Mouse (Mus musculus) hindbrain, embryonic 16.5 days (tissue): Measurements from ENCODE around the gene Zfp704. TPM values are rescaled to one million over a fixed set of nuclear protein-coding genes. Genes with fewer than 3 reads are reported as not detected.
A peak's percentile ranks its signal among the peaks of the same experiment; 100 is the strongest.
"Not testable (repeated sequence)": the region's sequence is repeated elsewhere in the genome, so short reads cannot be mapped to it uniquely, and the experiment has no call there.

Experiments used
- ATAC-seq: fragments of 200-750 bp; cut with Nextera tagmentation; 2 replicates; pipeline ENCODE4 v1.8.0; 2017; ENCODE audit warnings: moderate TSS enrichment, moderate library complexity
- H3K27ac ChIP-seq: fragments of 300-500 bp; sonication (generic); 2 replicates; pipeline ENCODE4 v1.5.1; 2014; ENCODE audit warnings: low read depth, mild to moderate bottlenecking, control low read depth, low read length, moderate library complexity
- H3K27me3 ChIP-seq: fragments of 300-500 bp; sonication (generic); replicated peaks from 2 replicates; pipeline ENCODE4 v1.6.1; 2014; ENCODE audit warnings: low read length; ENCODE audit not compliant: control insufficient read depth, insufficient read depth
- H3K36me3 ChIP-seq: fragments of 300-500 bp; sonication (generic); 2 replicates; pipeline ENCODE4 v1.6.1; 2014; ENCODE audit warnings: mild to moderate bottlenecking, low read length, moderate library complexity, mixed read lengths; ENCODE audit not compliant: control insufficient read depth, insufficient read depth
- H3K4me1 ChIP-seq: fragments of 300-500 bp; sonication (generic); 2 replicates; pipeline ENCODE4 v1.6.1; 2014; ENCODE audit warnings: low read depth, low read length; ENCODE audit not compliant: control insufficient read depth, insufficient read depth
- H3K4me2 ChIP-seq: fragments of 300-500 bp; sonication (generic); 2 replicates; pipeline ENCODE4 v1.6.1; 2014; ENCODE audit warnings: mild to moderate bottlenecking, low read length, control low read depth, moderate library complexity
- H3K4me3 ChIP-seq: fragments of 300-500 bp; sonication (generic); 2 replicates; pipeline ENCODE4 v1.5.1; 2014; ENCODE audit warnings: mild to moderate bottlenecking, low read length, control low read depth, moderate library complexity
- H3K9ac ChIP-seq: fragments of 300-500 bp; sonication (generic); 2 replicates; pipeline ENCODE4 v1.6.1; 2014; ENCODE audit warnings: low read depth, mild to moderate bottlenecking, control low read depth, low read length, moderate library complexity
- H3K9me3 ChIP-seq: fragments of 300-500 bp; sonication (generic); 2 replicates; pipeline ENCODE4 v1.6.1; 2014; ENCODE audit warnings: mild to moderate bottlenecking, low read length, moderate library complexity; ENCODE audit not compliant: control insufficient read depth
- WGBS: fragments of 180-500 bp; shearing (Covaris S2); extraction: QIAGEN DNeasy Blood & Tissue Kit; methylation state at CpG from one replicate; pipeline ENCODE4 v1.1.7; 2014; 5-methylcytosine and 5-hydroxymethylcytosine counted together
- polyA plus RNA-seq: library from polyadenylated mRNA; unstranded; fragments of >200 nt; fragmentation: Nextera tagmentation; extraction: Ambion mirVana; gene quantifications from 2 replicates; pipeline ENCODE4 v1.2.1, GENCODE M21; 2015

Gene Zfp704
- polyA plus RNA-seq, 1 experiment from 2014 or later: 13.3 TPM

GRCm38 (mm10) chr3:9569706-9570105 is 40.2 kb downstream of the Zfp704 start:
- H3K27me3 ChIP-seq, H3K36me3 ChIP-seq, H3K4me3 ChIP-seq, H3K4me1 ChIP-seq, ATAC-seq, H3K27ac ChIP-seq, H3K9me3 ChIP-seq, H3K4me2 ChIP-seq, H3K9ac ChIP-seq: not testable (repeated sequence)
- 90% methylated on average over 4 of the region's 4 CpGs for WGBS

DNA sequence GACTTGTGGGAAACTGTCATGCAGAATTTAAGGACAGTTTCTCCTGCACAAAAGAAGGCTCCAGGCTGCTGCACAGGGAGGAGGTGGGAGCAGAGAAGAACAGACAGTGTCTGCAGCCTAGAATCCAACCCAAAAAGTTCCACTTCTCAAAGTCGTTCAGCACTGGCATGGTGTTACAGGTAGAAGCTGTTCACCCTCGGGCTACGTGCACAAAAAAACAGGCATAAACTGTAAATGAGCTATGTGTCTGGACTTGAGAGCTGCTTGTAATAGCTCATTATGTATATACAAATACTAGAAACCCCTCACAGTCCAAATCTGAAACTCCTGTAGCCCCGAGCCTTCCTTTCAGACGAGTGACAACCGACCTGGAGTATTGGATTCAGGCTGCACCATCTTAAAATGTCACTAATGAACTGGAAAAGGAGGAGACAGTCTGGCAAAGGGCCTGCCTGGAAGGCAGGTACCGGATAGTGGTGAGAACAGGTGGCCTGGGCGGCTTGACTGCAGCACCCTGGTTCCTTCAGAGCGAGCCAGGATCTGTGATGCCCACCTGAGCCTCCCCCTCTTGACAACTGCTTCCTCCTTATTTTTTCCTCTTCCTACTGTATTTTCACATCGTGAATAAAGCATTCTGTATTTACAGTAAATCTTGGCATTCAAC is 41.2 kb downstream of the Zfp704 start:
- no peak overlapping the region for H3K27ac ChIP-seq
- no peaks in the 10 kb centered on the region for H3K36me3 ChIP-seq
- 84% methylated on average over 10 of the region's 10 CpGs for WGBS
- H3K9ac ChIP-seq: peak overlapping the region; percentile 13; the same call in 1 of the 2 replicates
- no peak overlapping the region for H3K4me2 ChIP-seq
- H3K27me3 ChIP-seq: no peaks in the 10 kb centered on the region
- H3K9me3 ChIP-seq: no peaks in the 10 kb centered on the region
- H3K4me3 ChIP-seq: no peak overlapping the region
- H3K4me1 ChIP-seq: peaks cover 8% of the 10 kb centered on the region
- no peak for ATAC-seq

- 0 out of 2 replicates have a peak, but pooled peaks have one; percentile 30 for ATAC-seq
- H3K27ac ChIP-seq: no peak overlapping the region
- H3K9ac ChIP-seq: peak overlapping the region; percentile 13; the same call in 1 of the 2 replicates
- H3K4me1 ChIP-seq: peaks cover 6% of the 10 kb centered on the region
- WGBS: 58% methylated on average over 8 of the region's 8 CpGs
- H3K27me3 ChIP-seq: no peaks in the 10 kb centered on the region
- no peaks in the 10 kb centered on the region for H3K36me3 ChIP-seq
- no peak overlapping the region for H3K4me3 ChIP-seq
- no peak overlapping the region for H3K4me2 ChIP-seq
- no peaks in the 10 kb centered on the region for H3K9me3 ChIP-seq
Observed at GRCm38 (mm10) chr3:9567948-9568347, 41.9 kb downstream of the Zfp704 start.

- H3K4me1 ChIP-seq: peaks cover 6% of the 10 kb centered on the region
- H3K36me3 ChIP-seq: no peaks in the 10 kb centered on the region
- H3K9ac ChIP-seq: no peak overlapping the region
- H3K4me2 ChIP-seq: no peak overlapping the region
- no peak overlapping the region for H3K27ac ChIP-seq
- no peak overlapping the region for H3K4me3 ChIP-seq
- no peaks in the 10 kb centered on the region for H3K27me3 ChIP-seq
- WGBS: 86% methylated on average over 3 of the region's 3 CpGs
- no peak for ATAC-seq
- H3K9me3 ChIP-seq: no peaks in the 10 kb centered on the region
Observed at GRCm38 (mm10) chr3:9566831-9567230, 43.1 kb downstream of the Zfp704 start.

DNA sequence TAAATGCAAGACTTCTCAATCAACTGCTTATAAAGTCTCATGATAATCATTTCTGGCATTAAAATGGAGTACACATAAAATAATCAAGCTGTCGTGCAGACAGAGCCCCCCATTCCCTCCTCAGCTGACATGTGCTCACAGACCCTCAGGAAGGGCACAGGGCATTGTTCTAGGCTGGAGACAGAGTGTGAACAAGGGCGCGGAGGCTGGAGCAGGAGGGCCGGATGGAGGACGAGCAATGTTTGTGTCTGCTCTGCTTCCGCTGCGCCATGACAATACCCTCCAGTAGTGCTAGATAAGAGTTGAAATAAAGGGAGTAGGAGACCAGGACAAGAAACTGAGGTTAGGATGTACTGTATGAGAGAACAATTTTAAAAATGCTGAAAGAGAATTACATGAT is 46.3 kb downstream of the Zfp704 start:
- no peaks in the 10 kb centered on the region for H3K36me3 ChIP-seq
- no peaks in the 10 kb centered on the region for H3K9me3 ChIP-seq
- WGBS: 61% methylated on average over 7 of the region's 7 CpGs

DNA sequence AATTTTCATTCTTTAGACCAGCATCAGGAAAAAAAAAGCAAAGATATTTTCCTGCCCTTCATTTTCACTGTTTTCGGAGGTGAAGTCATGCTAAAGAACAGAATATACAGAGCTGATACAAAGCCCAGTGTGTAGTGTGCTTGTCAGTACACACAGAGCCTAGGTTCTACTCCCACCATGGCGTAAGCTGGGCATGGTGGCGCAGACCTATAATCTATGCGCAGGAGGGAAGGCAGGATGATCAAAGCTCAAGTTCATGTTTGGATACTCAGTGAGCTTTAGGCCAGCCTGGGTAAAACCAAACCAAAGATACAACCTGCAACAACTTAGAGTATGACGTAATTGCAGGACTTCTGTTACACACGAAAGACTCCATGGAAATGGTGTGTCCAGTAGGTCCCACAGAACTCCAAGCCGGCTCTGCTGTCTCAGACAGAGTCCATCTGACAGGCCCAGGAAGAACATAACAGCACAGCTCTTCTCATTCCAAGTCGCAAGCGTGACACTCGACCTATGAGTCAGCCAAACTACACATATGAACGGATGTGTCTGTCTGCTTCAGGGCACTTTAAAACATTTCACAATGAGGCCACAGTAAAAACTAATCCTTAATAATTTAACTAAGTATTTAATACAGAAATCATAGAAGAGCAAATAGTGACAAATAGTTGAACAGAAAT is 47.1 kb downstream of the Zfp704 start:
- 87% methylated on average over 11 of the region's 11 CpGs for WGBS
- no peak for ATAC-seq
- no peaks in the 10 kb centered on the region; the same call in 1 of the 2 replicates for H3K4me1 ChIP-seq

More for the DNA sequence above, 46.3 kb downstream of the Zfp704 start:
- H3K27ac ChIP-seq: no peak overlapping the region
- H3K9ac ChIP-seq: no peak overlapping the region
- no peak overlapping the region for H3K4me3 ChIP-seq
- ATAC-seq: no peak
- H3K4me2 ChIP-seq: no peak overlapping the region
- peaks cover 6% of the 10 kb centered on the region for H3K4me1 ChIP-seq
- no peaks in the 10 kb centered on the region for H3K27me3 ChIP-seq

GRCm38 (mm10) chr3:9557778-9558560 is 51.9 kb downstream of the Zfp704 start:
- 52% methylated on average over 6 of the region's 6 CpGs for WGBS

More for the DNA sequence above, 47.1 kb downstream of the Zfp704 start:
- no peaks in the 10 kb centered on the region for H3K9me3 ChIP-seq
- H3K27ac ChIP-seq: no peak overlapping the region
- H3K9ac ChIP-seq: no peak overlapping the region
- H3K36me3 ChIP-seq: no peaks in the 10 kb centered on the region
- H3K27me3 ChIP-seq: no peaks in the 10 kb centered on the region
- no peak overlapping the region for H3K4me3 ChIP-seq
- H3K4me2 ChIP-seq: no peak overlapping the region

DNA sequence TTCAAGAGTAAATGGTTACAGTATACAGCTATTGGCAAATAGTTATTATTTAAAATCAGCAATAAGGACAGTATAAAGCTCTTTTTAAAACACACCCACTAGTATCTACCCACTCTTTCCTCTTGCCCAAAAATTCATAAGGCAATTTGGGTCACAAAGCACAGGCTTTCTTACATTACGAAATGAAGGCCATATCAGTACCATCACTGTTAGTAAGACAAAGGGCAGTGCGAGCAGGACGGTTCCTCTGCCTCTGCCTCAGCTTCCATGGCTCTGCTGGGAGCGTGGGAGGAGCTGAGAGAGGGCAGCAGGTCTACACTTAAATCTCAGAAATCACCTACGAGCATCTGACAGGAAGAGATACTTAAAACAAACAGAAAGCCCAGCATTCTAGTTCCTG is 53.7 kb downstream of the Zfp704 start:
- Histone ChIP-seq H3K4me3 (no peak overlapping the region), H3K4me2 (no peak overlapping the region)
- whole genome bisulfite sequencing: 64% methylated on average over 5 of the region's 5 CpGs

More at GRCm38 (mm10) chr3:9557778-9558560, 51.9 kb downstream of the Zfp704 start:
- Histone ChIP-seq H3K4me3 (no peak overlapping the region), H3K9ac (no peak overlapping the region), H3K27ac (no peak overlapping the region), H3K4me1 (no peaks in the 10 kb centered on the region; the same call in 1 of the 2 replicates), H3K9me3 (no peaks in the 10 kb centered on the region), H3K36me3 (no peaks in the 10 kb centered on the region), H3K4me2 (no peak overlapping the region), H3K27me3 (no peaks in the 10 kb centered on the region)
- ATAC-seq: no peak

DNA sequence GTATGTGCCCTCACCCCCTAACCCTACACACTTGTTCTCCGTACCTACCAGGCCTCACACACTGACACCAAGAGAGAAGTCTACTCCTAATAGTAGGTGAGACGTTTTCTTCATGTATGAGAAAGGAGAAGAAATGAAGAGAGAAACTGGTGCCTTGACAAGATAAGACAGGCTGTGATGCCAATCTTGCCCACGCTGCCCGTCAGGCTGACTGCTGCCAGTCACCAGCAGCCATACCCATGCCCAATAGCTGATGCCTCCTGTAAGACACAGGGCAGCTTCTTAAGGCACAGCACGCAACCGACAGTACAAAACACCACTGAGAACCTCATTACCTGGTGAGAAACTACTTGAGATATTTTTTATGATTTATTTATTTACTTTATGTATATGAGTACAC is 55.0 kb downstream of the Zfp704 start:
- no peak overlapping the region for H3K27ac ChIP-seq
- H3K4me2 ChIP-seq: no peak overlapping the region
- ATAC-seq: no peak
- 94% methylated on average over 6 of the region's 6 CpGs for WGBS
- H3K27me3 ChIP-seq: no peaks in the 10 kb centered on the region
- H3K4me1 ChIP-seq: no peaks in the 10 kb centered on the region; the same call in 1 of the 2 replicates
- H3K36me3 ChIP-seq: no peaks in the 10 kb centered on the region
- H3K4me3 ChIP-seq: no peak overlapping the region
- no peaks in the 10 kb centered on the region for H3K9me3 ChIP-seq
- H3K9ac ChIP-seq: no peak overlapping the region

More for the DNA sequence above, 53.7 kb downstream of the Zfp704 start:
- no peaks in the 10 kb centered on the region for H3K27me3 ChIP-seq
- no peaks in the 10 kb centered on the region; the same call in 1 of the 2 replicates for H3K4me1 ChIP-seq
- no peaks in the 10 kb centered on the region for H3K9me3 ChIP-seq
- H3K36me3 ChIP-seq: no peaks in the 10 kb centered on the region
- ATAC-seq: no peak
- no peak overlapping the region for H3K9ac ChIP-seq
- no peak overlapping the region for H3K27ac ChIP-seq
